Mouse (Mus musculus) liver, adult 2 months (tissue): ENCODE data around the gene Rnase4. TPM values are rescaled to one million over a fixed set of nuclear protein-coding genes. Genes with fewer than 3 reads are reported as not detected.

Experiments used
- DNase-seq: peaks from one replicate; pipeline ENCODE4 v3.0.0-alpha.2; 2011; ENCODE audit warnings: low read depth, low spot score; ENCODE audit errors: extremely low read depth
- H3K27ac ChIP-seq: fragments of 200-500 bp; replicated peaks from 2 replicates; pipeline ENCODE4 v1.5.1; 2012; ENCODE audit warnings: low read depth, mild to moderate bottlenecking, control low read depth, inconsistent platforms, low read length; ENCODE audit not compliant: insufficient read depth
- H3K27me3 ChIP-seq: fragments of 200-500 bp; 2 replicates; pipeline ENCODE4 v1.6.1; 2012; ENCODE audit warnings: mild to moderate bottlenecking, moderate library complexity, low read length, inconsistent platforms; ENCODE audit not compliant: control insufficient read depth, insufficient read depth
- H3K36me3 ChIP-seq: fragments of 200-500 bp; 2 replicates; pipeline ENCODE4 v1.6.1; 2012; ENCODE audit warnings: low read length, inconsistent platforms; ENCODE audit not compliant: control insufficient read depth, insufficient read depth
- H3K4me1 ChIP-seq: fragments of 200-500 bp; 2 replicates; pipeline ENCODE4 v1.6.1; 2011; ENCODE audit warnings: low read length; ENCODE audit not compliant: control insufficient read depth, insufficient read depth
- H3K4me3 ChIP-seq: fragments of 200-500 bp; 2 replicates; pipeline ENCODE4 v1.5.1; 2011; ENCODE audit warnings: low read depth, mild to moderate bottlenecking, control low read depth, low read length, moderate library complexity; ENCODE audit not compliant: insufficient read depth
- H3K79me2 ChIP-seq: fragments of 200-500 bp; 2 replicates; pipeline ENCODE4 v1.6.1; 2012; ENCODE audit warnings: inconsistent platforms, mild to moderate bottlenecking, low read length, moderate library complexity; ENCODE audit not compliant: control insufficient read depth, insufficient read depth
- H3K9ac ChIP-seq: fragments of 200-500 bp; 2 replicates; pipeline ENCODE4 v1.6.1; 2012; ENCODE audit warnings: low read depth, mild to moderate bottlenecking, control low read depth, inconsistent platforms, low read length
- CTCF ChIP-seq: fragments of 200-500 bp; IDR thresholded peaks from 2 replicates; pipeline ENCODE4 v1.5.1; 2011; ENCODE audit warnings: low read depth, low read length, control low read depth
- POLR2A ChIP-seq: fragments of 200-500 bp; IDR thresholded peaks from 2 replicates; pipeline ENCODE4 v1.6.1; 2011; ENCODE audit warnings: low read length, control low read depth; ENCODE audit not compliant: insufficient read depth; ENCODE audit errors: extremely low read depth
- WGBS: fragments of 180-500 bp; shearing (Covaris S2); methylation state at CpG from one replicate; pipeline ENCODE4 v1.1.7; 2018; 5-methylcytosine and 5-hydroxymethylcytosine counted together
- polyA plus RNA-seq: library from polyadenylated mRNA; depleted of rRNA; stranded (reverse); fragments of >200 nt; gene quantifications from 2 replicates; pipeline ENCODE4 v1.2.3, GENCODE M21; 2012; rRNA removed
- total RNA-seq: library from RNA; depleted of rRNA; stranded (reverse); fragments of >200 nt; gene quantifications from 2 replicates; pipeline ENCODE4 v1.2.3, GENCODE M21; 2014; rRNA removed

Gene Rnase4
- total and polyA plus RNA-seq, 2 experiments, result 2,115 to 2,134 TPM

GRCm38 (mm10) chr14:51148006-51148405 lies 57.1 kb downstream of the Rnase4 start:
- H3K4me1 ChIP-seq, result no peaks in the 10 kb centered on the region
- H3K36me3 ChIP-seq, result no peaks in the 10 kb centered on the region
- DNase-seq, result no peak
- TF ChIP-seq POLR2A (no peak), CTCF (no peak)
- no peaks in the 10 kb centered on the region for H3K79me2 ChIP-seq
- H3K27me3 ChIP-seq, result no peaks in the 10 kb centered on the region
- H3K4me3 ChIP-seq, result no peak overlapping the region
- no peak overlapping the region for H3K27ac ChIP-seq
- 61% methylated on average over 3 of the region's 3 CpGs for WGBS
- H3K9ac ChIP-seq, result no peak overlapping the region

GRCm38 (mm10) chr14:51149164-51149563 lies 58.3 kb downstream of the Rnase4 start:
- Histone ChIP-seq H3K4me3 (no peak overlapping the region), H3K36me3 (no peaks in the 10 kb centered on the region), H3K79me2 (no peaks in the 10 kb centered on the region), H3K9ac (no peak overlapping the region), H3K27me3 (no peaks in the 10 kb centered on the region), H3K27ac (no peak overlapping the region), H3K4me1 (no peaks in the 10 kb centered on the region)
- DNase-seq, result no peak
- no peak for TF ChIP-seq CTCF
- WGBS, result 59% methylated on average over 5 of the region's 5 CpGs

GRCm38 (mm10) chr14:51150206-51150831 lies 59.4 kb downstream of the Rnase4 start:
- 82% methylated on average over 3 of the region's 3 CpGs for WGBS
- Histone ChIP-seq H3K27ac (no peak overlapping the region), H3K4me1 (no peaks in the 10 kb centered on the region), H3K9ac (no peak overlapping the region), H3K36me3 (no peaks in the 10 kb centered on the region), H3K4me3 (no peak overlapping the region), H3K27me3 (no peaks in the 10 kb centered on the region), H3K79me2 (no peaks in the 10 kb centered on the region)
- no peak for DNase-seq
- no peak for TF ChIP-seq POLR2A
- no peak for TF ChIP-seq CTCF

- Histone ChIP-seq H3K9ac (no peak overlapping the region), H3K27ac (no peak overlapping the region), H3K4me1 (no peaks in the 10 kb centered on the region)
Measured at GRCm38 (mm10) chr14:51152249-51152870, 61.5 kb downstream of the Rnase4 start.

More at GRCm38 (mm10) chr14:51152249-51152870, 61.5 kb downstream of the Rnase4 start:
- Histone ChIP-seq H3K79me2 (no peaks in the 10 kb centered on the region), H3K36me3 (no peaks in the 10 kb centered on the region), H3K4me3 (no peak overlapping the region), H3K27me3 (no peaks in the 10 kb centered on the region)
- WGBS, result 18% methylated on average over 5 of the region's 5 CpGs
- no peak for DNase-seq
- no peak for TF ChIP-seq CTCF
- TF ChIP-seq POLR2A, result no peak

Other genes with a start within 250 kb of the Rnase4 start
- gene Tep1, start 220.5 kb upstream of the Rnase4 start, total RNA-seq, result 9.0 and 14.2 TPM in 2 replicates
- gene Tep1, start 220.5 kb upstream of the Rnase4 start, polyA plus RNA-seq, result 9.9 and 13.1 TPM in 2 replicates
- 0.07 and 0.09 TPM in 2 replicates for gene Klhl33, start 193.6 kb upstream of the Rnase4 start, total RNA-seq
- gene Klhl33, start 193.6 kb upstream of the Rnase4 start, polyA plus RNA-seq, result 0.05 TPM in 1 of 2 replicates, not detected in the other
- 69.2 and 85.0 TPM in 2 replicates for gene Osgep, start 166.2 kb upstream of the Rnase4 start, total RNA-seq
- gene Osgep, start 166.2 kb upstream of the Rnase4 start, polyA plus RNA-seq, result 41.5 and 50.1 TPM in 2 replicates
- 27.8 and 33.6 TPM in 2 replicates for gene Apex1, start 166.1 kb upstream of the Rnase4 start, total RNA-seq
- gene Apex1, start 166.1 kb upstream of the Rnase4 start, polyA plus RNA-seq, result 27.1 and 28.4 TPM in 2 replicates
- 11.9 and 18.7 TPM in 2 replicates for gene Pip4p1, start 160.2 kb upstream of the Rnase4 start, total RNA-seq
- 40.5 and 43.6 TPM in 2 replicates for gene Pip4p1, start 160.2 kb upstream of the Rnase4 start, polyA plus RNA-seq
- gene Pnp, start 160.0 kb upstream of the Rnase4 start, total RNA-seq, result 102 and 111 TPM in 2 replicates
- 83.1 and 97.7 TPM in 2 replicates for gene Pnp, start 160.0 kb upstream of the Rnase4 start, polyA plus RNA-seq
- gene Gm49342, start 146.6 kb upstream of the Rnase4 start, total RNA-seq, result 51.7 and 94.7 TPM in 2 replicates
- 45.7 and 80.3 TPM in 2 replicates for gene Gm49342, start 146.6 kb upstream of the Rnase4 start, polyA plus RNA-seq
- gene Pnp2, start 135.1 kb upstream of the Rnase4 start, total RNA-seq, result 0.81 and 1.1 TPM in 2 replicates
- 0.16 TPM in 1 of 2 replicates, not detected in the other for gene Pnp2, start 135.1 kb upstream of the Rnase4 start, polyA plus RNA-seq
- 0.09 TPM in 1 of 2 replicates, not detected in the other for gene Rnase10, start 83.3 kb upstream of the Rnase4 start, total RNA-seq
- gene Rnase10, start 83.3 kb upstream of the Rnase4 start, polyA plus RNA-seq, result 0.09 and 0.11 TPM in 2 replicates
- gene Rnase9, start 49.2 kb upstream of the Rnase4 start, total RNA-seq, result not detected in 2 replicates
- not detected in 2 replicates for gene Rnase9, start 49.2 kb upstream of the Rnase4 start, polyA plus RNA-seq
- gene Rnase11, start 40.9 kb upstream of the Rnase4 start, total RNA-seq, result not detected in 2 replicates
- gene Rnase11, start 40.9 kb upstream of the Rnase4 start, polyA plus RNA-seq, result not detected in 2 replicates
- gene Rnase12, start 33.4 kb upstream of the Rnase4 start, total RNA-seq, result 0.27 TPM in 1 of 2 replicates, not detected in the other
- not detected in 2 replicates for gene Rnase12, start 33.4 kb upstream of the Rnase4 start, polyA plus RNA-seq
- gene Olfr750, start 16.6 kb upstream of the Rnase4 start, total RNA-seq, result not detected in 2 replicates
- not detected in 2 replicates for gene Olfr750, start 16.6 kb upstream of the Rnase4 start, polyA plus RNA-seq
- gene Ang, start 73 bp downstream of the Rnase4 start, total RNA-seq, result 224 and 249 TPM in 2 replicates
- gene Ang, start 73 bp downstream of the Rnase4 start, polyA plus RNA-seq, result 541 and 671 TPM in 2 replicates
- gene Eddm3b, start 23.3 kb downstream of the Rnase4 start, total RNA-seq, result not detected in 2 replicates
- gene Eddm3b, start 23.3 kb downstream of the Rnase4 start, polyA plus RNA-seq, result not detected in 2 replicates
- 1.1 and 1.2 TPM in 2 replicates for gene Rnase6, start 32.8 kb downstream of the Rnase4 start, total RNA-seq
- 0.57 and 1.0 TPM in 2 replicates for gene Rnase6, start 32.8 kb downstream of the Rnase4 start, polyA plus RNA-seq
- 7.4 and 28.5 TPM in 2 replicates for gene Rnase1, start 55.7 kb downstream of the Rnase4 start, total RNA-seq
- gene Rnase1, start 55.7 kb downstream of the Rnase4 start, polyA plus RNA-seq, result 0.09 TPM in 2 replicates
- gene Rnase2b, start 71.2 kb downstream of the Rnase4 start, total RNA-seq, result not detected in 2 replicates
- gene Rnase2b, start 71.2 kb downstream of the Rnase4 start, polyA plus RNA-seq, result not detected in 2 replicates
- not detected in 2 replicates for gene Ang2, start 108.1 kb downstream of the Rnase4 start, total RNA-seq
- gene Ang2, start 108.1 kb downstream of the Rnase4 start, polyA plus RNA-seq, result not detected in 2 replicates
- gene Ear14, start 112.3 kb downstream of the Rnase4 start, total RNA-seq, result not detected in 2 replicates
- gene Ear14, start 112.3 kb downstream of the Rnase4 start, polyA plus RNA-seq, result not detected in 2 replicates
- not detected in 2 replicates for gene Rnase2a, start 165.0 kb downstream of the Rnase4 start, total RNA-seq
- not detected in 2 replicates for gene Rnase2a, start 165.0 kb downstream of the Rnase4 start, polyA plus RNA-seq